In the genomic region with DNA sequence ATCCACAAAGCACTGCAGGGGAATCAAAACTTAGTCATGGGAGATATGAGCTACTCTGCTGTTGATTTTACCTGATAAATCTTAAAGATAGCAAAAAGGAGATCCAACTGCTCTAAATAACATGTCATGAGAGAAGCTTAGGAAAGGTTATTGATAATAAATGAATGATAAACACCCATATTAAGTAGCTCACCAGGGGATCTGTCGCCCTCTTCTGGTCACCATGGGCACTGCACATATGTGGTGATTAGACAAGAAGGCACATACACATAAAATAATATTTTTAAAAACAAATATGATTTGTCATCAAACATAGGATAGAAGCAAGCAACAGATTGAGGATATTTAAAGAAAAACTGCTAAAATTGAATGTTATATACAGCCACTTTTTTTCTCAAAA, we compare ENCODE assay signal across 10 mouse cellular contexts.
DNase-seq lines count a peak whose midpoint lies in the region; ATAC-seq lines count a peak whose summit lies in the region.
"Had no signal": no experiment of that assay in that cellular context is flagged by ENCODE, and none has a peak within 500 bp of the region (broad histone marks: within the 10 kb centered on the region; RNA-seq: fewer than 3 reads in every experiment).

No protein-coding gene starts in this region.

- no peaks in the 10 kb centered on the region for H3K36me3 ChIP-seq in neural tube, embryonic 15.5 days
- H3K36me3 ChIP-seq: liver, embryonic 13.5 days had no signal

- peaks cover 10% of the 10 kb centered on the region; the same call in 1 of the 2 replicates for H3K4me1 ChIP-seq in neural tube, embryonic 15.5 days
- H3K4me1 ChIP-seq: liver, embryonic 13.5 days had no signal

- no peak overlapping the region for H3K27ac ChIP-seq in neural tube, embryonic 15.5 days (replicated peaks)
- H3K27ac ChIP-seq: hindbrain, embryonic 14.5 days; liver, embryonic 13.5 days had no signal

- H3K4me2 ChIP-seq in neural tube, embryonic 15.5 days: no peak overlapping the region
- H3K4me2 ChIP-seq: hindbrain, embryonic 14.5 days; liver, embryonic 13.5 days had no signal

- DNase-seq in adrenal gland, postnatal 25 days: peak; percentile 16
- DNase-seq in adrenal gland, adult 2 months: no peak
- DNase-seq in kidney, adult 9 months: peak; percentile 30
- no peak for DNase-seq in kidney, adult 11 months
- peak; percentile 10 to 15 for DNase-seq in B cell, adult 2 months
- peak; percentile 4 for DNase-seq in induced T-regulatory cell, adult 2 months (ENCODE audit: low read depth)
- no peak for DNase-seq in embryo, embryonic 11 days
- DNase-seq: liver, embryonic 13.5 days had no signal

- WGBS in neural tube, embryonic 15.5 days: 33% methylated on average over 1 of the region's 1 CpGs

- no peak for ATAC-seq in neural tube, embryonic 15.5 days (ENCODE audit: low FRiP score)

- H3K9me3 ChIP-seq in neural tube, embryonic 15.5 days (replicated peaks): no peaks in the 10 kb centered on the region
- H3K9me3 ChIP-seq: liver, embryonic 13.5 days had no signal

- no peak overlapping the region for H3K9ac ChIP-seq in neural tube, embryonic 15.5 days (replicated peaks)
- H3K9ac ChIP-seq: hindbrain, embryonic 14.5 days; liver, embryonic 13.5 days had no signal

- H3K4me3 ChIP-seq in neural tube, embryonic 15.5 days (replicated peaks): no peak overlapping the region
- H3K4me3 ChIP-seq: liver, embryonic 13.5 days had no signal

- H3K27me3 ChIP-seq in neural tube, embryonic 15.5 days (replicated peaks): no peaks in the 10 kb centered on the region
- H3K27me3 ChIP-seq: liver, embryonic 13.5 days had no signal

Comparison
In these comparisons a context has a peak if more than half of its experiments do, and no peak if none do; other contexts are left out.
1. DNase-seq: peak in adrenal gland, postnatal 25 days (single experiment), kidney, adult 9 months (single experiment), B cell, adult 2 months (2 of 2) and induced T-regulatory cell, adult 2 months (single experiment); none in adrenal gland, adult 2 months (single experiment), kidney, adult 11 months (single experiment) and embryo, embryonic 11 days (single experiment).